Mouse (Mus musculus): ENCODE results near the gene Gm29133. TPM values are rescaled to one million over a fixed set of nuclear protein-coding genes. Genes with fewer than 3 reads are reported as not detected.

The Gm29133 gene
- polyA plus RNA-seq, 1 experiment = not detected

- no peaks in the 10 kb centered on the region for H3K79me3 ChIP-seq (ENCODE audit: low read depth)
- H3K36me3 ChIP-seq (ENCODE audit: control insufficient read depth, insufficient read depth) = no peaks in the 10 kb centered on the region
- H3K27me3 ChIP-seq (ENCODE audit: control insufficient read depth, insufficient read depth, insufficient read length) = no peaks in the 10 kb centered on the region
- TF ChIP-seq FOSL1 (IDR thresholded peaks at IDR 0.05; ENCODE audit: insufficient read depth, low read length, poor library complexity, severe bottlenecking) (no peak), MYOG (IDR thresholded peaks at IDR 0.05; ENCODE audit: control insufficient read depth, extremely low read depth, insufficient read length) (no peak), USF1 (IDR thresholded peaks at IDR 0.05; ENCODE audit: low read depth) (no peak), MYOD1 (IDR thresholded peaks at IDR 0.05; ENCODE audit: control insufficient read depth, insufficient read length, low read depth) (no peak), CTCF (IDR thresholded peaks at IDR 0.05; ENCODE audit: control insufficient read depth, insufficient read depth, insufficient read length) (no peak), MAX (IDR thresholded peaks at IDR 0.05) (no peak), CEBPB (IDR thresholded peaks at IDR 0.05; ENCODE audit: low read depth) (no peak)
- H3ac ChIP-seq (ENCODE audit: control insufficient read depth, insufficient read length, low read depth) = no peak overlapping the region
- no peak overlapping the region for H3K4me3 ChIP-seq (ENCODE audit: insufficient read depth, poor library complexity, severe bottlenecking)
- H3K79me2 ChIP-seq (ENCODE audit: control insufficient read depth, insufficient read depth) = no peaks in the 10 kb centered on the region
Observed at GRCm38 (mm10) chr3:75808001-75808400, 60.0 kb downstream of the Gm29133 start.

GRCm38 (mm10) chr3:75823934-75824333, 75.9 kb downstream of the Gm29133 start:
- H3ac ChIP-seq (ENCODE audit: control insufficient read depth, insufficient read length, low read depth) = no peak overlapping the region
- TF ChIP-seq MYOG (IDR thresholded peaks at IDR 0.05; ENCODE audit: control insufficient read depth, extremely low read depth, insufficient read length) = no peak
- TF ChIP-seq USF1 (IDR thresholded peaks at IDR 0.05; ENCODE audit: low read depth) = no peak
- TF ChIP-seq MYOD1 (IDR thresholded peaks at IDR 0.05; ENCODE audit: control insufficient read depth, insufficient read length, low read depth) = no peak
- no peak for TF ChIP-seq CEBPB (IDR thresholded peaks at IDR 0.05; ENCODE audit: low read depth)
- TF ChIP-seq MAX (IDR thresholded peaks at IDR 0.05) = no peak
- no peaks in the 10 kb centered on the region for H3K27me3 ChIP-seq (ENCODE audit: control insufficient read depth, insufficient read depth, insufficient read length)
- no peaks in the 10 kb centered on the region for H3K79me2 ChIP-seq (ENCODE audit: control insufficient read depth, insufficient read depth)
- H3K36me3 ChIP-seq (ENCODE audit: control insufficient read depth, insufficient read depth) = no peaks in the 10 kb centered on the region
- no peaks in the 10 kb centered on the region for H3K79me3 ChIP-seq (ENCODE audit: low read depth)
- H3K4me3 ChIP-seq (ENCODE audit: insufficient read depth, poor library complexity, severe bottlenecking) = no peak overlapping the region

- H3K79me2 ChIP-seq (ENCODE audit: control insufficient read depth, insufficient read depth) = no peaks in the 10 kb centered on the region
- TF ChIP-seq USF1 (IDR thresholded peaks at IDR 0.05; ENCODE audit: low read depth) (no peak), MAX (IDR thresholded peaks at IDR 0.05) (no peak), CEBPB (IDR thresholded peaks at IDR 0.05; ENCODE audit: low read depth) (no peak), MYOG (IDR thresholded peaks at IDR 0.05; ENCODE audit: control insufficient read depth, extremely low read depth, insufficient read length) (no peak), CTCF (IDR thresholded peaks at IDR 0.05; ENCODE audit: control insufficient read depth, insufficient read depth, insufficient read length) (no peak), MYOD1 (IDR thresholded peaks at IDR 0.05; ENCODE audit: control insufficient read depth, insufficient read length, low read depth) (no peak), FOSL1 (IDR thresholded peaks at IDR 0.05; ENCODE audit: insufficient read depth, low read length, poor library complexity, severe bottlenecking) (no peak)
- H3K4me3 ChIP-seq (ENCODE audit: insufficient read depth, poor library complexity, severe bottlenecking) = no peak overlapping the region
- no peaks in the 10 kb centered on the region for H3K27me3 ChIP-seq (ENCODE audit: control insufficient read depth, insufficient read depth, insufficient read length)
- H3ac ChIP-seq (ENCODE audit: control insufficient read depth, insufficient read length, low read depth) = no peak overlapping the region
- no peaks in the 10 kb centered on the region for H3K36me3 ChIP-seq (ENCODE audit: control insufficient read depth, insufficient read depth)
- no peaks in the 10 kb centered on the region for H3K79me3 ChIP-seq (ENCODE audit: low read depth)
Observed at GRCm38 (mm10) chr3:75824458-75824857, 76.5 kb downstream of the Gm29133 start.

- TF ChIP-seq USF1 (IDR thresholded peaks at IDR 0.05; ENCODE audit: low read depth) = no peak
- TF ChIP-seq MYOD1 (IDR thresholded peaks at IDR 0.05; ENCODE audit: control insufficient read depth, insufficient read length, low read depth) = no peak
- TF ChIP-seq MAX (IDR thresholded peaks at IDR 0.05) = no peak
- no peak for TF ChIP-seq CEBPB (IDR thresholded peaks at IDR 0.05; ENCODE audit: low read depth)
- no peak for TF ChIP-seq FOSL1 (IDR thresholded peaks at IDR 0.05; ENCODE audit: insufficient read depth, low read length, poor library complexity, severe bottlenecking)
- TF ChIP-seq CTCF (IDR thresholded peaks at IDR 0.05; ENCODE audit: control insufficient read depth, insufficient read depth, insufficient read length) = no peak
- no peak for TF ChIP-seq MYOG (IDR thresholded peaks at IDR 0.05; ENCODE audit: control insufficient read depth, extremely low read depth, insufficient read length)
- Histone ChIP-seq H3K79me3 (ENCODE audit: low read depth) (no peaks in the 10 kb centered on the region), H3K27me3 (ENCODE audit: control insufficient read depth, insufficient read depth, insufficient read length) (no peaks in the 10 kb centered on the region), H3K4me3 (ENCODE audit: insufficient read depth, poor library complexity, severe bottlenecking) (no peak overlapping the region), H3K79me2 (ENCODE audit: control insufficient read depth, insufficient read depth) (no peaks in the 10 kb centered on the region), H3ac (ENCODE audit: control insufficient read depth, insufficient read length, low read depth) (no peak overlapping the region), H3K36me3 (ENCODE audit: control insufficient read depth, insufficient read depth) (no peaks in the 10 kb centered on the region)
Observed at GRCm38 (mm10) chr3:75834827-75835226, 86.8 kb downstream of the Gm29133 start.

- Histone ChIP-seq H3K79me2 (ENCODE audit: control insufficient read depth, insufficient read depth) (no peaks in the 10 kb centered on the region), H3K27me3 (ENCODE audit: control insufficient read depth, insufficient read depth, insufficient read length) (no peaks in the 10 kb centered on the region), H3K79me3 (ENCODE audit: low read depth) (no peaks in the 10 kb centered on the region), H3ac (ENCODE audit: control insufficient read depth, insufficient read length, low read depth) (no peak overlapping the region), H3K36me3 (ENCODE audit: control insufficient read depth, insufficient read depth) (no peaks in the 10 kb centered on the region), H3K4me3 (ENCODE audit: insufficient read depth, poor library complexity, severe bottlenecking) (no peak overlapping the region)
- TF ChIP-seq MYOG (IDR thresholded peaks at IDR 0.05; ENCODE audit: control insufficient read depth, extremely low read depth, insufficient read length) (no peak), USF1 (IDR thresholded peaks at IDR 0.05; ENCODE audit: low read depth) (no peak), CEBPB (IDR thresholded peaks at IDR 0.05; ENCODE audit: low read depth) (no peak), MYOD1 (IDR thresholded peaks at IDR 0.05; ENCODE audit: control insufficient read depth, insufficient read length, low read depth) (no peak), FOSL1 (IDR thresholded peaks at IDR 0.05; ENCODE audit: insufficient read depth, low read length, poor library complexity, severe bottlenecking) (no peak), CTCF (IDR thresholded peaks at IDR 0.05; ENCODE audit: control insufficient read depth, insufficient read depth, insufficient read length) (no peak), MAX (IDR thresholded peaks at IDR 0.05) (no peak)
Observed at GRCm38 (mm10) chr3:75835286-75835967, 87.4 kb downstream of the Gm29133 start.

Other genes starting within 250 kb of the Gm29133 start
- 17.7 TPM for gene Pdcd10, start 191.3 kb upstream of the Gm29133 start, polyA plus RNA-seq (2012; fragmentation: generic; extraction: Trizol)
- 0.11 TPM for gene Serpini1, start 190.7 kb upstream of the Gm29133 start, polyA plus RNA-seq (2012; fragmentation: generic; extraction: Trizol)
- gene Golim4, start 208.8 kb downstream of the Gm29133 start, polyA plus RNA-seq (2012; fragmentation: generic; extraction: Trizol) = 12.0 TPM